Mouse (Mus musculus): ENCODE data around the gene Camk1d.

Camk1d gene

DNA sequence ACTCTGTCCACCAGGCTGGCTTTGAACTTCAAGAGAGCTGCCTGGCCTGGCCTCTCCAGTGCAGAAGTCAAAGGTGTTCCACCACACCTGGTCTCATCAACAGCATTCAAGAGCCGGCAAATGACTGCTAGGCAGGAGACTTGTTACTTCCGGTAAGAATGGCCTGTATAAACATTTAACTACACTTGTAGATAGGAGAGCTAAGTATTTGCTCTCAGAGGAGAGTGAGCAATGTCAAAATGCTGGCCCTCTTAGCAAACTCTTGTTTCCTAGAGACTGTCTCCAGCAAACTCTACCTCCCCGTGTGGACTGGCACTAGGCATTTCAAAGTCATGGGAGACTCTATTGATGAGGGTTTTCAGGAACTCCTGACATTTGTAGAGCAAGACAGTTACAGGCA, 56.3 kb downstream of the Camk1d start:
- no peak for DNase-seq

- no peak for DNase-seq
Observed at GRCm38 (mm10) chr2:5656326-5656725, 58.0 kb downstream of the Camk1d start.

- no peak for DNase-seq
Observed at GRCm38 (mm10) chr2:5652071-5652470, 62.2 kb downstream of the Camk1d start.

- no peak for DNase-seq
Observed at GRCm38 (mm10) chr2:5651285-5651870, 62.9 kb downstream of the Camk1d start.

- no peak for DNase-seq
Observed at GRCm38 (mm10) chr2:5649226-5649625, 65.1 kb downstream of the Camk1d start.

GRCm38 (mm10) chr2:5648764-5649163, 65.6 kb downstream of the Camk1d start:
- no peak for DNase-seq

- no peak for DNase-seq
Observed at GRCm38 (mm10) chr2:5646322-5646721, 68.0 kb downstream of the Camk1d start.

DNA sequence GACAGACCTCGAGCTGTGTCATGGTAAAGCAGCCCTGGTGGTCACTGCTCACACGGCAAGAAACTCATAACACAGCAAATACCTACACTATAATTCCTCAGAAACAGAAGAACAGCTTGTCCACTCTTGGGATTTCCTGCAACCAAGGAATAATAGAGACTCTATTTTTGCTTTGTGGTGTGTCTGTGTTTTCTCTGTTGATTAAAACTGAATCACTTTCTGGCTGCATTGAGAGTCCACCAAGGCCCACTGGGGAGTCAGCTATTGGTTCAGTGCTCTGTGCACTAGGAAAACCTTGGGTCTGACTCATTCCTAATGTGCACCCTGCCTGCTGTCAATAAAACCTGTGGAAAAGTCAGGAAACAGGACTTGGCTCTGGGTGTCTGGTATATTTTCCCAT, 68.7 kb downstream of the Camk1d start:
- DNase-seq, result no peak

- DNase-seq, result no peak
Observed at GRCm38 (mm10) chr2:5643937-5644336, 70.4 kb downstream of the Camk1d start.

DNA sequence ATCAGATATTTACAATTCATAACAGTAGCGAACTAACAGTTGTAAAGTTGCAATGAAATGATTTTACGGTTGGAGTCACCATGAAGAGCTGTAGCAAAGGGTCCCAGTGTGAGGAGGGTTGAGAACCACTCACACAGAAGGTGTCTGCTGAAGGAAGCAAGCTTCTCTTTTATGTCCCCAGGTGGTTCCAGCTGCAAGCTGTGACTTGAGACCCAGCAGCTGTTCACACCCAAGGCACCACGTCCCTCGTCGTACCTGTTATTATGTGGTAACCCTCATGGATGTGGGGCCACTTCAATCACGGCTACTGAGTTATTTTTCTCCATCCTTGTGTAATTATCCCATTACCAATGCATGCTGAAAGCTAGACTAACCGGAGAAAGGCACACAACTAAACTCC, 71.1 kb downstream of the Camk1d start:
- DNase-seq, result no peak

GRCm38 (mm10) chr2:5642624-5643023, 71.7 kb downstream of the Camk1d start:
- no peak for DNase-seq

- DNase-seq, result no peak
Observed at GRCm38 (mm10) chr2:5641678-5642077, 72.6 kb downstream of the Camk1d start.

DNA sequence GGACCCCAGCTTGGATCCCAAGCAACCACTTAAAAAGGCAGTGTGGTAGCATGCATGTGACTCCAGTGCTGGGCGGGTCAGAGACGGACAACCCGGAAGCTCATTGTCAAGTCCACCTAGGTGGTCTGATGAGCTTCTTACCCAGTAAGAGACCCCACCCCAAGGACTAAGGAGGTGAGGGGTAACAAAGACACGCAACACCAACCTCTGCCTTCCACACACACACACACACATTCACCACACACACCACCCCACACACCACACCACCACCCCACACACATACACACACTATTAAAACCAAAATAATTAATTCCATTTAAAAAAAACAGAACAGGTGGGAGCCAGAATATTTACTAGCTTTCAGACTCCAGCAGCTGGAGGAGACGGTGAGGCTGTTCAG, 73.7 kb downstream of the Camk1d start:
- DNase-seq, result no peak

- no peak for DNase-seq
Observed at GRCm38 (mm10) chr2:5636801-5637742, 77.2 kb downstream of the Camk1d start.

GRCm38 (mm10) chr2:5632355-5632684, 82.0 kb downstream of the Camk1d start:
- DNase-seq, result no peak

DNA sequence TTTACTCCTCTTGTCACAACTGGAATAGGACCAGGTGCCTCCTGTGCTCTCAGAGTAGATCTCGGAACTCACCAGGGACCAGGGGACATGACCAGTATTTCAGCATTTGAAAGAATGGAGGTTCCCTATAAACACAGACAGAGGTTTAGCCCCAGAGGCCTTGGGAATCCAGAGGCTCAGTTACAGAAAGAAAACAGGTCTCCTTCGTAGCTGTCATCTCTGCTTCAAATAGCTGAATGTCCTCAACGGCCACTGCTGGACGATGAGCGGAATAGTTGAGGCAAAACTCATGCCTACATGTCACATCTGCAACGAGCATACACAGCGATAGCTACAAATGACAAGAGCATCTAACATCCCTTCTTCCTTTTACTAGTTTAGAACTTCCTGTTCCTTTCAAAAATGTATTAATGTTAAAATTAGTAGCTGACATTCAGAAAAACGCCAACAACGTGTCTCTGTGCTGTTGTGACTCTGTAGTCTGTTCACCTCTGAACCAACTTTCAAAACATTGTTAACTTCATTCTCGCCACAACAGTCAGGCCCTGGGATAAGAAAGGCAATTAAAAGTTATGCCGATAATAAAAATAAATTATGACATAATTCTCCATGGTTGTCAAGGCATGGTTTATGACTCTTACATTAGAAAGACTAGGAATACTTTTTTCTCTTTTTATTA, 82.5 kb downstream of the Camk1d start:
- no peak for DNase-seq

DNA sequence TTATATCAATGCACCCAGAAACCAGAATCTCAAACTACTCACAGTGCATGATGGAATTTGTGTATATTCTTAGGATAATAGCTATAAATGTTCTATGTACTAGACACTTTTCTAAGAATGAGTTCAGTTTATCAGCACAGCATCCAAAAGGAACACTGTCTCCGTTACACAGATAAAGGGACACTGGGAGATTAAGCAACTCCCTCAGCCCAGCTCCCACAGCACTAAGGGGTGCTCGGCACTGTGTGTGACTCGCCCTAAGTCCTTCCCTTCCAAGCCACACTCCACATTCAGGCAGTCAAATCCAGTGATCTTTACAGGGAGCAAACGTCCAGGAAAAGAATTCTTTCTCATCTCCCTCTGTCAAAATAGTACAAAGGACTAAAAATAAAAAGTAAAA, 83.6 kb downstream of the Camk1d start:
- DNase-seq, result no peak

GRCm38 (mm10) chr2:5624379-5624778, 89.9 kb downstream of the Camk1d start:
- no peak for DNase-seq

DNA sequence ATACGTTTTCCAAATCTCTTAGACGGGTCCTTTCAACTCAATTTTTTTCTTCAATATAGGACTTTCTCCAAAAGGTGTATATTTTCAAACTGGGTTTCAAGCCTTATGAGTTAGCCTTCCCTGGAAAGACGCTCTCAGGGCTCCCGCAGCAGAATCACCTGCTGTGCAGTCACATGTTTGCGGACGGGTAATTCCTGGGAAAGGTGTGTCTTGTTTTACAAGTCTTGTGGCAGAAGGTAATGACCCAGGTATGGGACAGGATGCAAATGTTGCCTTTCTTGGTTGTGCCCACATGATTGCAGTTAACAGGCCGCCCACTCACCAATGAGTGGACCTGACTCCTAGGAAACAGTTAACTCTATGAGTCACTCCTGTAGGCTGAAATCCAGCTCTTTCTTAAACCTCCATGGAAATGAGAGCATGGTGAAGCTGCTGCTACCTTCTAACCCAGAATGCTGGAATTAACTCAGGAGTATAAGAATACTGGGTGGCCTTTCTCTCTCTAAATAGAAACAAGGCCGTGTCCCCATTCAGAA, 95.9 kb downstream of the Camk1d start:
- DNase-seq, result no peak

GRCm38 (mm10) chr2:5614896-5615295, 99.4 kb downstream of the Camk1d start:
- DNase-seq, result peak; percentile 14

- DNase-seq, result peak; percentile 23
Observed at GRCm38 (mm10) chr2:5614308-5614705, 100.0 kb downstream of the Camk1d start.

DNA sequence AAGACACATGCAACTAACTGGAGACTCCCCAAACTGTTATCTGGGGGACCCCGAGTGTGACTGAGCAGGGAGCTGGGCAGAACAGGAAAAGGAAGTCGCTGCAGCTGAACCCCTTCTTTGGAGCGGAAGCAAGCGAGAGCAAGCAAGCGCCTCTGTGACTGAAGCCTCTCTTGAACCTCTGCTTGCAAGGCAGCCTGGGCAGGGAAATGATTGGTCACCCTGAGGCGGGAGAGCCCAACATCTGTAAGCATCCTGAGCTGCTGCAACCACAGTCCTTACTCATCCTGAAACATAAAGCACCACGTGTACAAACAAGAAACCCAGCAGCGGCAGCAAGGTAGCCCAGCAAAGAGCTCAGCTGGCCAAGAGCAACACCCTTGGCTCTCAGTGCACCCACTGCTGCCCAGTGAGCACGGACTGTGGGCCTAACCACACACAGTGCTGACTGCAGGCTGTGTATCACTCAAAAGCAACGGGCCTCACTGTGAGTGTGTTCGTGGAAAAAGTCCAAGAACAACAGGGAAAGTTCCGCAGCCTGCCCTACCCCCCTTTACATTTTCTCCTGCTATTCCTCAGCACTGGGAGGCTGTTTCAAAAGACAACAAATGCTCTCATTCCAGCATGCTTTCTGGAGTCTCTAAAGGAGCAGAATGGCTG, 100.5 kb downstream of the Camk1d start:
- DNase-seq, result peak; percentile 24

GRCm38 (mm10) chr2:5611601-5612000, 102.7 kb downstream of the Camk1d start:
- no peak for DNase-seq
